Mouse (Mus musculus): ENCODE results near the gene Amigo2.

GRCm38 (mm10) chr15:97272831-97273230 is 25.7 kb upstream of the Amigo2 start:
- TF ChIP-seq CTCF (IDR thresholded peaks at IDR 0.05; ENCODE audit: low read depth, low read length), result no peak
- TF ChIP-seq GATA1 (IDR thresholded peaks at IDR 0.05; ENCODE audit: borderline replicate concordance, low read length), result no peak
- no peak for TF ChIP-seq POLR2AphosphoS5 (IDR thresholded peaks at IDR 0.05; ENCODE audit: insufficient replicate concordance, low read depth, low read length)
